Mouse (Mus musculus) kidney, adult 9 months (tissue): ENCODE results near the gene Fbxw9.

ENCODE experiments used
- DNase-seq: peaks from one replicate; pipeline ENCODE4 v3.0.0; 2022

Fbxw9 gene

DNA sequence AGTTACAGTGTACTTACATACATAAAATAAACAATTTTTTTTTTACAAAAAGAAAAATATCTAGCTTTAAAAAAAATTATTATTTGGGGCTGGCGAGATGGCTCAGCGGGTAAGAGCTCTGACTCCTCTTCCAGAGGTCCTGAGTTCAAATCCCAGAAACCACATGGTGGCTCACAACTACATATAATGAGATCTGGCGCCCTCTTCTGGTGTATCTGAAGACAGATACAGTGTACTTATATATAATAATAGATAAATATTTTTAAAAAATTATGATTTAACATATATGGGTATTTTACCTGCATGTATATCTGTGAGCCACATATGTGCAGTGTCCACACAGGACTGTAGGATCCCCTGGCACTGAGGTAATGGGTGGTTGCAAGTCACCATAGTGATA is 26.4 kb downstream of the Fbxw9 start:
- DNase-seq = no peak

DNA sequence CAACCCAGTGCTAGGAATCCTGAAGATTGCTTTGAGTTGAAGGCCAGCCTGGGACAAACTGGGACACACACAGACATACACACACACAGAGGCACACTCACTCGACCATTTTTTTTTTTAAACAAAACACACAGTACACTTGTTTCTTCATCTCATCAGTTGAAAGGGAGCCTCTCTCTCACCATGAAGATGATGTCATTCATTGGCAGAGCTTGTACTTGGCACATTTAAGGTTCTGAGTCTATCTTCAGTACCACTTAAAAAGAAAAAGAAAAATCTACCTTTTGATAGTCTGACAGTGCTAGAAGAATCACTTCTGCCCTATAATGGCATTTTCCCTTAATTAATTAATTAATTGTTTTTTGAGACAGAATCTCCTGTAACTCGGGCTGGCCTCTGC is 28.9 kb downstream of the Fbxw9 start:
- DNase-seq = no peak

GRCm38 (mm10) chr8:85090856-85091255 is 31.0 kb downstream of the Fbxw9 start:
- no peak for DNase-seq

DNA sequence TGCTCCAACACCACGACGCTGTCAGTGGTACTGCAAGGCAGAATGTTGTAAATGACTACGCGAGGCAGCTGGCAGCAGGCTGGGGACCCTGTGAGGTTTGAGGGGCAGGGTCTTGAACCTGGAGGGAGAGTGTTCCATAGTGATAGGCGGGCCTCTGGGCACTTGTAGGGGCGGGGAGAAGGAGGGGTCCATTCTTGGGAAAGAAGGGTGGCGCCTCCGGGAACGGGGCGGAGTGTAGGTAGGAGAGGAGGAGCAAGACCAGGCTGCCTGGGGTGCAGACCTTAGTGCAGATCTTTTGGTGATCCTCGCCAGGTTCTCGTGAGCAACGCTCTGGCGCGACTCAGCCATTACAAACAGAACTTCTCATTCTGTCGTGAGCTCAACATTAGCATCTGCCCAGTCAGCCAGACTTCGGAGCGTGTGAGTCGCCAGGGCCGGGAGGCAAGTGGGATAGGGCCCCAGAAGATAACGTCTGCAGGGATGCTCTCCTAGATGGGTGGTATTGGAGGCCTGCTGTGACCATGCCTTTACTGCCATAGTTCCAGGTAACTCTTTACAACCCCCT is 31.8 kb downstream of the Fbxw9 start:
- no peak for DNase-seq

DNA sequence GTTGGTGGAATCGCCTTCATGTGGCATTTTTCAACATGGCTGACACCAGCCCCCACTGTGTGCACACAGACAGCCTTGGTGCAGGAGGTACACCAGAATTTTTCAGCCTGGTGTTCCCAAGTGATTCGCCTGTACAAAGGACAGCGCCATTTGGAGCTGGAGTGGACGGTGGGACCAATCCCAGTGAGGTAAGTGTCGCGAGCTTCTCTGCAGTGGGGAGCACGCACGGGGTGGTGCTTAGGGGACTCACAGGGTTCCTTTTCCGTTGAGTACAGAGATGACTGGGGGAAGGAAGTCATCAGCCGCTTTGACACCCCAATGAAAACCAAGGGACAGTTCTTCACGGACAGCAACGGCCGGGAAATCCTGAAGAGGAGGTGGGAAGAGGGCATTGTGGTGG is 35.2 kb downstream of the Fbxw9 start:
- no peak for DNase-seq

DNA sequence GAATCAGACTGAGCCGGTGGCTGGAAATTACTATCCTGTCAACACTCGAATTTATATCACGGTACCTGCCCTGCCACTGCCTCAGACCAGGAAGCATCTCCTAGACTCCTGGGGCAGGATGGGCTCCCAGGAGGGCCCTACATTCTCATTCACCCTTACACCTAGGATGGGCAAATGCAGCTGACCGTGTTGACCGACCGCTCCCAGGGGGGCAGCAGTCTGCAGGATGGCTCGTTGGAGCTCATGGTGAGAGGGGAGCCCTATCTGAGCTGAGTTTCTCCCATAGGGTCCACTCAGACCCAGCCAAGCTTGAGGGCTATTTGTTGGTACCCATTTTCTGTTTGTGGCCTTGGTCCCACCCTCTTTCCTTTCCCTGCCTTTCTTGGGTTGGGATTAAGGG is 35.7 kb downstream of the Fbxw9 start:
- DNase-seq = no peak

DNA sequence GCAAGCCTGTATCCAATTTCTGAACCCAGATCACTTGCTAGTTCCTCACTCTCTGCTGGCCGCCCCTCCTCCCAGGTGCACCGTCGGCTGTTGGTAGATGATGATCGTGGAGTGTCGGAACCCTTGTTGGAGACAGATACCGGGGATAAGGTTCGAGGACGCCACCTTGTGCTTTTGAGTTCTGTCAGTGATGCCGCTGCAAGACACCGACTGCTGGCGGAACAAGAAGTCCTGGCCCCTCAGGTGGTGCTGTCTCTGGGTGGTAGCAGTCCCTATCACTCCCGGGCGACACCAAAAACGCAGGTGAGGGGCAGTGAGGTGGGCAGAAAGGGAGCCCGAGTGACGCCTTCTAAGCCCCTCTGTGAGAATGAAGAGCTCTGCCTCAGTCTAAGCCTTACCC is 36.3 kb downstream of the Fbxw9 start:
- DNase-seq = no peak

- DNase-seq = no peak
Observed at GRCm38 (mm10) chr8:85096850-85097249, 37.0 kb downstream of the Fbxw9 start.

DNA sequence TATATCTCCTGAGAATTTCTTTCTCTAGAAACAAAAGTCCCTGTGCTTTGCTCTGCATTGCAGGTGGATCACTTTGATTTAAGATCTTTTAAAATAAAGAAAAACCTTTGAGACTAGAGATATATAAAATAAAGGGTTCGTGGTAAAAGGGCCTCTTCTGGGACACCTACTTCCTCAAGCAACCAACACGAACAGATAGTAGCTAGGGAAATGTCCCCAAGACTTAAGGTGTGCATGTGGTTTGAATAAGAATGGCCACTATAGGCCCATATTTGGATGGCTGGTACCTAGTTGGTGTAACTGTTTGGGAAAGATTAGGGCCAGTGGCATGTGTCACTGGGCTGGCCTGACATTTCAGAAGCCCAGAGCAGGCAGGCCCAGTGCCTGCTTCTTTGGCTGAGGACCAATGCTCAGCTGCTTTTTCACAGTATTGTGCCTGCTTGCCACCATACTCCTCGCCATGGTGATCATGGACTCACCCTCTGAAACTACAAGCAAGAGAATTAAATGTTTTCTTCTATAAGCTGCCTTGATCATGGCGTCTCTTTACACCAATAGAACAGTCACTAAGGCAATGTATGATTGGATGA is 40.3 kb downstream of the Fbxw9 start:
- no peak for DNase-seq

DNA sequence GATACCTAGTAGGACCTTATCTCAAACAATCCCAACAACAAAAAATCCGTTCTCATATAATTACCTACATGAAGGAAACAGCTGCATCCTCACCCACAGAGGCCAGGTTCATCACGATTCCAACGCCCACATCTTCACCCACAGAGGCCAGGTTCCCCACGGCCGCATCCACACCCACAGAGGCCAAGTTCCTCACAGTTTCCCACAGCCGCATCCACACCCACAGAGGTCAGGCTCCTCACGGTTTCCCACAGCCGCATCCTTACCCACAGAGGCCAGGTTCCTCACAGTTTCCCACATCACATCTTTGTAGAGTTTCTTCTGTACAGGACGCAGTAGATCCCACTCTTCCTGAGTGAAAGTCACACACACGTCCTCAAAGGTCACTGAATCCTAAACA is 53.4 kb downstream of the Fbxw9 start:
- DNase-seq = no peak

DNA sequence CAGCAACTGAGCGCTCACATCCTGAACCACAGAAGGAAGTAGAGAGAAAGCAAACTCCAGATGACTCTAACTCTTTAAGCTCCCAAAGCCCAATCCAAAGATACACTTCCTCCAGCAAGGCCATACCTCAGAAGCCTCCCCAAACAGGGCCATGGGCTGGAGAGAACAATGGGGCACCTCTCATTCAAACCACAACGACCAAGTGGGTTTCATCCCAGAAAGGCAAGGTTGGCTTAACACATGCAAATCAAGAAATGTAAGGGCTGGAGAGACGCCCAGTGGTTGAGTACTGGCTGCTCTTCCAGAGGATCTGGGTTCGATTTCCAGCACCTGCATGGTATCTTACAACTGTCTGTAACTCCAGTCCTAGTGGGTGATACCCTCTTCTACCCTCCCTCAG is 55.6 kb downstream of the Fbxw9 start:
- DNase-seq = no peak
